Mouse (Mus musculus) urinary bladder, adult 2 months (tissue): ENCODE results near the gene Tubgcp2. TPM values are rescaled to one million over a fixed set of nuclear protein-coding genes. Genes with fewer than 3 reads are reported as not detected.

ENCODE experiments used
- DNase-seq: peaks from one replicate; pipeline ENCODE4 v3.0.0; 2022; ENCODE audit warnings: low spot score
- polyA plus RNA-seq: library from polyadenylated mRNA; depleted of rRNA; stranded (reverse); fragments of >200 nt; gene quantifications from 2 replicates; pipeline ENCODE4 v1.2.3, GENCODE M21; 2012

Gene Tubgcp2
- polyA plus RNA-seq, 1 experiment, result 33.2 TPM

- no peak for DNase-seq
These were observed 55.7 kb downstream of the Tubgcp2 start for GRCm38 (mm10) chr7:139980778-139981177.

- no peak for DNase-seq
These were observed 57.3 kb downstream of the Tubgcp2 start for GRCm38 (mm10) chr7:139979011-139979719.

GRCm38 (mm10) chr7:139978278-139978892, 58.1 kb downstream of the Tubgcp2 start, which contains the start of gene 6430531B16Rik:
6430531B16Rik (minus strand) TSS chr7:139978755.
- peak; percentile 55 for DNase-seq

GRCm38 (mm10) chr7:139975471-139975870, 61.0 kb downstream of the Tubgcp2 start:
- DNase-seq, result no peak

- no peak for DNase-seq
These were observed 62.2 kb downstream of the Tubgcp2 start for GRCm38 (mm10) chr7:139974307-139974706.

- DNase-seq, result no peak
These were observed 63.5 kb downstream of the Tubgcp2 start for GRCm38 (mm10) chr7:139972923-139973331.

- DNase-seq, result no peak
These were observed 65.0 kb downstream of the Tubgcp2 start for GRCm38 (mm10) chr7:139971436-139971835.

GRCm38 (mm10) chr7:139970979-139971378, 65.5 kb downstream of the Tubgcp2 start:
- no peak for DNase-seq

GRCm38 (mm10) chr7:139970216-139970919, 66.1 kb downstream of the Tubgcp2 start:
- peak; percentile 42 for DNase-seq

- no peak for DNase-seq
These were observed 66.9 kb downstream of the Tubgcp2 start for GRCm38 (mm10) chr7:139969348-139970130.

- DNase-seq, result no peak
These were observed 68.0 kb downstream of the Tubgcp2 start for GRCm38 (mm10) chr7:139968428-139968827.

GRCm38 (mm10) chr7:139967175-139967574, 69.3 kb downstream of the Tubgcp2 start:
- DNase-seq, result no peak

GRCm38 (mm10) chr7:139963814-139964213, 72.7 kb downstream of the Tubgcp2 start:
- DNase-seq, result no peak

GRCm38 (mm10) chr7:139961141-139961540, 75.3 kb downstream of the Tubgcp2 start:
- no peak for DNase-seq

- no peak for DNase-seq
These were observed 78.5 kb downstream of the Tubgcp2 start for GRCm38 (mm10) chr7:139957958-139958357.

GRCm38 (mm10) chr7:139957437-139957836, 79.0 kb downstream of the Tubgcp2 start:
- no peak for DNase-seq

- DNase-seq, result no peak
These were observed 79.8 kb downstream of the Tubgcp2 start for GRCm38 (mm10) chr7:139956658-139957057.

- DNase-seq, result no peak
These were observed 81.0 kb downstream of the Tubgcp2 start for GRCm38 (mm10) chr7:139955505-139955904.

- DNase-seq, result no peak
These were observed 84.4 kb downstream of the Tubgcp2 start for GRCm38 (mm10) chr7:139951991-139952633.

- no peak for DNase-seq
These were observed 85.4 kb downstream of the Tubgcp2 start for GRCm38 (mm10) chr7:139951079-139951478.

- no peak for DNase-seq
These were observed 86.0 kb downstream of the Tubgcp2 start for GRCm38 (mm10) chr7:139950283-139950971.
